Mouse (Mus musculus) adrenal gland, postnatal 10 days (tissue): Measurements from ENCODE around the gene Mphosph9. TPM values are rescaled to one million over a fixed set of nuclear protein-coding genes. Genes with fewer than 3 reads are reported as not detected.

ENCODE experiments used
- DNase-seq: peaks from one replicate; pipeline ENCODE4 v3.0.0; 2021; ENCODE audit warnings: mixed read lengths
- total RNA-seq, 2 experiments: library from RNA; stranded (reverse); gene quantifications; 2 replicates each; pipeline ENCODE4 v1.2.3; 2021

Gene Mphosph9
- total RNA-seq, 2 experiments from 2014 or later: 6.1 to 10.1 TPM

DNA sequence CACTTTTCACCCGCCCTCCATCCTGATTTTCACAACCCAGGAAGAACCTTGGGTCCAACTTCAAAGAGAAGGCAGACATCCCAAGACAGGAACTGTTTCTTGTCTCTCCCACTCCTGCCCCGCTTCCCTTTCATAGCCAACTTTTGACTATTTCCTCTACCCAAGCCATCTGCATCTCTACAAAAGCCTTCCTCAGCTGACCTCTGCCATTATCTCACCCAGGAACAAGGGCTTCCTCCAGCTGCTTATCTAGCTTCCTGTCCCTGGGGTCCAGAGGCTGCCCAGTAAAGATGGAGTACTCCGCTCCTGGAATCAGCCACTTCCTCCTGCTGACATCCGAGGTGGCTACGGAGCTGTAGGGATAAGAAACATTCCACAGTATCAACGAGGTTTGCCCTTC lies 61.0 kb downstream of the Mphosph9 start:
- no peak for DNase-seq

- no peak for DNase-seq
Measured at GRCm38 (mm10) chr5:124263246-124263645, 64.5 kb downstream of the Mphosph9 start.

GRCm38 (mm10) chr5:124262090-124262489 lies 65.7 kb downstream of the Mphosph9 start:
- DNase-seq: no peak

DNA sequence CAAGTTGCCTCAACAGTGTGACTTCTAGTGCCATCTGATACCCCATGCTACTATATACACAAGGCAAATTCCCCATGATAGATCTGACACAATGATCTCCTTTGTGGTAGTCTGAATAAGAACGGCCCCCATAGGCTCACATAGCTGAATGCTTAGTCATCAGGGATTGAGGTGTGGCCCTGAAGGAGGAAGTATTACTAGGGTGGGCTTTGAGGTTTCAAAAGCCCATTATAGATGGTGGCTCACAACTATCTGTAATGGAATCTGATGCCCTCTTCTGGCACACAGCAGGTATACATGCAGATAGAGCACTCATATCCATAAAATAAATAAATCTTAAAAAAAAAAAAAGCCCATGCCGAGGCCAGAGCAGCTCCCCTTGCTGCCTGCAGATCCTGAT lies 68.6 kb downstream of the Mphosph9 start:
- no peak for DNase-seq

DNA sequence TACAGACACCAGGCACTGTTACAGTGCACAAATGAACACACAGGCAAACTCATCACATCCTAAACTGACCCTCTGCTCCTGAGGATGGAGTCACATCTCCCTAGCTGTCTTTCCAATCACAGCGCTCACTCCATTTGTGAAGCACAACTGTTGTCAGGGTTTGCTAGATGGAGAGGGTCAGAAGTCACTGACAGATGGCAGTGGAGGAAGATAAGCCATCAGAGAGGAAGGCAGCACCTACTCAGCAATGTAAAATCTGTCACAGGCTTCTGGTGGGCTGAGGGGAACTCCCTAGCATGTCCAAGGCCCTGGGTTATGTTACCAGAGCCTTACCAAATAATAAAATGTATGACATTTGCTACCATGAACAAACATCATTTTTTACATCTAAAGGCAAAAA lies 69.7 kb downstream of the Mphosph9 start:
- DNase-seq: no peak

- DNase-seq: no peak
Measured at GRCm38 (mm10) chr5:124255141-124255540, 72.6 kb downstream of the Mphosph9 start.

GRCm38 (mm10) chr5:124253555-124253954 lies 74.2 kb downstream of the Mphosph9 start:
- DNase-seq: no peak

DNA sequence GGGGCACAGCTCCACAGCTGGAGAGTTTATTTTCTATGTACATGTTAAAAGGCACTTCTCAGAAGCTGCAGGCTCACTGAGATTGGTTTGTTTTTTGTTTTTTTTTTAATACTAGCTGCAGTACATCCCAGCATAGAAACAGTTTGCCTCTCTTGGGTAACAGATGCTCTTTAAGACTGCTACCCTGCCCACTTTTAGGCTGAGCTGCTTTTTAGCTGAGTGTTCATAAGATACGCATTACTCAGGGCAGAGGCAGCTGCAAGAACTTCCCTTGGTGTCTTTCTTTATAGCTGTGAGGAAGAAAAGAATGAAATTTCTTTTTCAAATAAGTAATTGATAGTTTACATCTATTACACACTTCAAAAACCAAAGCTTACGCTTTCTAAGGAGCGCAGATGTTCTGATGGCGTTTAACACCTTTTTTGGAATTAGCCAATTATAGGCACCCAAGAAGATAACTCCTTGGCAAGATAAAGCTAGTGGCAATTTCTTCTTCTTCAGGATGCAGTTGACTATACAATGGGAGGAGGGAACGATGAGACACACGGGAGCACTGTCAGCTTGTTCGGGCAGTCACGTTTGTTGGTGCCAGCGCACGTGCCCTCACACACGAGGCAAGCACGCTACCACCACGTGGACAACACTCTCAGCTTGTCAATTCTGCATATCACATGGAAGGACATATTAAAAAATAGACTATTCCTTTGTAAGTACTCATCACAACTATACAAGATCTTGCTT lies 75.0 kb downstream of the Mphosph9 start:
- DNase-seq: no peak

- DNase-seq: no peak
Measured at GRCm38 (mm10) chr5:124251070-124251469, 76.7 kb downstream of the Mphosph9 start.

GRCm38 (mm10) chr5:124249614-124250591 lies 77.9 kb downstream of the Mphosph9 start, which contains the start of gene Pitpnm2:
Pitpnm2 (minus strand) TSS chr5:124249760.
- DNase-seq: peak; percentile 66

DNA sequence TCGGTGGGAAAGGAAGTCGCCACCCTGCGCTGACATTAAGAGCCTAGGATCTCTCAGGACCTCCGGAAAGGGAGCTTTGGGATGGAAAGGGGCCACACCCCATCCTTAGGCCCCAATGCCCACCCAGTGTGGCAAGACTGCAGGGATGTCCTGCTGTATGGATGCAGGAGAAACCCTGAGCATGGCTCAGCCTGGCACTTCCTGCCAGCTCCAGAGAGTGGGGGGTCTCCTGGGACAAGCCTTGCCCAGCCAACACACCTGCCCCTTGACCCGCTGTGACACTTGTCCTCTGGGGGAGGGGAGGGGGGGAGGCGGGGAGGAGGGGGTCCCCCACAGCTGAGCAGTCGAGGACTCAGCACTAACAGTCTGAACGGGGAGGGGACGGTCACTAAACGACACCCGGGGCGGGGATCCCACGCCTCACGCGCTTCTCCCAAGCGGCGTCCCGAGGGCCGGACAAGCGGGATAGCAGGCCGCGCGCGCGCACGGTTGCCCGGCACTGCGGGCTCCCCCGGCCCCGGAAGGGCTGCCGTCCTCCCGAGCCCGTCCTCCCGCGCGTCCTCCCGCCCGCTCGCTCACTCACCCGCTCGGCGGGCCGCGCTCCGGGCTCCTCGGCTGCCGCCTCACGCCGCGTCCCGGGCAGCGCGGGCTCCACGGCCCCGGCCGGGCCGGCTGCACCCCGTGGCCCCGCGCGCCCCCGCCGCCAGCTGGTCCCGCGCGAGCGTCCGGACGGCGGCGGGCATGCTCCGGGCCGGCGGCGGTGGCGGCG lies 78.7 kb downstream of the Mphosph9 start:
- peak; percentile 82 for DNase-seq

- DNase-seq: peak; percentile 36
Measured at GRCm38 (mm10) chr5:124247986-124248626, 79.7 kb downstream of the Mphosph9 start.

DNA sequence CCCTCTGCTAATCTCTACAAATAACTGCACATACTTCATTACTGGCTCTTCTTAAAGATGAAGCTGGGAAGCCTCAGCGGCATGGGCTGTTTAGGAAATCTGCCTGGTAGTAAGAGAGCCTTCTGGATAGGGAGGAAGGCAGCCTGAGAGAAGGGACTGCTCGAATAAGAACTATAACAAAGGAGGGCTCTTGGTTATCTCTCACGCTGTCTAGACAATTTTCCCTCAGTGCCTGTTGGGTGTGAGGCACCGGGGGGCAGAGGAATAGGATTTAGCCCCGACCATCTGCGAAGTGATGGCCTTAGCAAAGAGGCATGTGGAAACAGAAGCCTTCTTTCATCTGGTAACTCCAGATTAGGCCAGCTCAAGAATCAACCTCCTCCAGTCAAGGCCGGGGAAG lies 80.5 kb downstream of the Mphosph9 start:
- no peak for DNase-seq

- DNase-seq: no peak
Measured at GRCm38 (mm10) chr5:124244885-124245284, 82.9 kb downstream of the Mphosph9 start.

- no peak for DNase-seq
Measured at GRCm38 (mm10) chr5:124244449-124244848, 83.3 kb downstream of the Mphosph9 start.

DNA sequence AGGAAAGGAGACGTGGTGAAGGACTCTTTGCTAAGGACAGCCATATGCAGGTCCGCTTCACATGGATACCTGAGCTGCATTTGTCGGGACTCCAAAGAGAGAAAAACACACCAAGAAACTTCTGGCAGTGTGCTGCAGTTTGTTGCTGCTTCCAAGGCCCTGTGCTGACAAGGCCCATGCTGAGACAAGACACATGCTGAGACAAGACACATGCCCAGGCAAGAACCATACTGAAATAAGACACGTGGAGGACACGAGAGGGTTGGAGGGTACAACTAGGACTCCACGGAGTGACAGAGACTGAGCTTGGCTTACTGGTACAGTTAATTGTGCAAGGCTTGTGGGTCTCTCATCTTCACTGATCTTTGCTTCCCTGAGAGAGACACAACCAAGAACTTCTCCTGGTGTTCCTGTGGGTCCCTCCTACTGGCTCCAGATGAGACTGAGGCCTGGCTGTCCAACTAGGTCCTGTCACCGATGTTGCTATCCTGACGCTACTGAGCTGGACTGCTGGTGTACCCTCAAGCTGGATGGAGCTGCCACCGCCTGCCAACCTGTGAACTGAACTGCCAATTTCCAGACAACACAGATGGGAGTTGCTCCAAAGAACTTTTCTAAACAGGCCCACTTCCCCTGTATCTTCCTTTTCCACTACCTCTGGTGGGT lies 84.4 kb downstream of the Mphosph9 start:
- peak; percentile 3 for DNase-seq

- DNase-seq: peak; percentile 17
Measured at GRCm38 (mm10) chr5:124241686-124242444, 85.9 kb downstream of the Mphosph9 start.

DNA sequence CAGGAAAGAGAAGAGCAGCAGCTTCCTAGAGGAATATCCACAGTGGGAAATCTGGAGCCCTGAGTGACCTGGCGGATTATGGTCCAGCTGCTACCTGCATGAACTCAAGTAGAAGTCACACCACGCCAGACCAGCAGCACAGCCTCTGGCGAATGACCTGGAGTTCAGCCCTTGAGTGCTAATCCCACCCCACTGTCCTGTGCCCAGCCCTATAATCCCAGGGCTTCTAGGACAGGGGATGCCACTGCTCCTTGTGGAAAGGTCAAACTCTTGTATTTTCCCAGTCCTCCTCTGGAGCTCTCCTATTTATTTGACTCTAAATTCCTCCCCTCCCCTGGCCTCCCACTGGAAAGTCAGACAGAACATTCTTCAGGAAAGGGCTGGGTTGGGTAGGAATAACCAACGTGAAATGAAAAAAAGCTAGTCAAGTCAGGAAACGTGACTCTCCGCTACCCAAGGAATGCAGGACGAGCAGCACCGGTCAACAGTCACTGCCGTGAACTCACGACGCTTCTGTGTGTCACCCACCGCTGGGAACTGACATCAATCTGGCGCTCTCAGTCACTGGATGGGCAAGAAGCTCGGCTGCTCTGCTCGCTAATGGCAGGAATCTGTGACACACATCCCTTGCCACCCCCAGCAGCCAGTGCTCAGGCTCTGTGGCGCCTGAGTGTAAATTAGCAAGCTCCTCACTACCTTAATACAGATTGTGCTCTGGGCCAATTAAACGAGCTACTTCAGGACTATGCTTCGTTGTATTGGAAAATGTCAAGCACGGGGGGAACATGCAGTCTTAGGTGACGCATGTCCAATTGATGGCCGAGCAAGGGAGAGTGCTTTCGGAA lies 86.7 kb downstream of the Mphosph9 start:
- DNase-seq: peak; percentile 34

DNA sequence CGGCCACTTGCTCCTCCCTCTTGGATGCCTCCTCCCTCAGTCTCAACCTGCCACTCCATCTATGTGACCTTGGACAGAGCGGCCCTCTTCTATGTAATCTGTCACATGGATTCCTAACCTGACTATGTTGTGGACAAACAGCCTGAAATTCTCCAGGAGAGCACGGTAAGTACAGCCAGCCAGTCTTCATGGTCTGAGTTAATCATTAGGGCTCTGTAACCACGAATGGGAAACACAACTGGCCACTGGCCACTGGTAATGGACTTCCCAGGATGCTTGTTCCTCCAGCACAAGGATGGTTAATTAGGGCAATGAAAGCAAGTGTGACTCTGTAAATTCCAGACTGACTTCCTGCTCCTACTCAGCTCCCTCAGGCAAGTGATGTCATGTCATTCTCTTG lies 91.6 kb downstream of the Mphosph9 start:
- no peak for DNase-seq
